Mouse (Mus musculus) midbrain, embryonic 12.5 days (tissue): Measurements from ENCODE around the gene Tle6. TPM values are rescaled to one million over a fixed set of nuclear protein-coding genes. Genes with fewer than 3 reads are reported as not detected.

ENCODE experiments used
- ATAC-seq: fragments of 200-750 bp; cut with Nextera tagmentation; 2 replicates; pipeline ENCODE4 v1.8.0; 2017; ENCODE audit warnings: low read depth, moderate TSS enrichment, moderate library complexity; ENCODE audit not compliant: low FRiP score
- H3K27ac ChIP-seq: fragments of 300-500 bp; sonication (generic); replicated peaks from 2 replicates; pipeline ENCODE4 v1.5.1; 2016; ENCODE audit warnings: mild to moderate bottlenecking
- H3K27me3 ChIP-seq: fragments of 300-500 bp; sonication (generic); 2 replicates; pipeline ENCODE4 v1.6.1; 2016; ENCODE audit warnings: mild to moderate bottlenecking
- H3K36me3 ChIP-seq: fragments of 300-500 bp; sonication (generic); 2 replicates; pipeline ENCODE4 v1.6.1; 2016
- H3K4me1 ChIP-seq: fragments of 300-500 bp; sonication (generic); 2 replicates; pipeline ENCODE4 v1.6.1; 2016
- H3K4me2 ChIP-seq: fragments of 300-500 bp; sonication (generic); replicated peaks from 2 replicates; pipeline ENCODE4 v1.6.1; 2016; ENCODE audit warnings: mild to moderate bottlenecking, moderate library complexity
- H3K4me3 ChIP-seq: fragments of 300-500 bp; sonication (generic); 2 replicates; pipeline ENCODE4 v1.5.1; 2016; ENCODE audit warnings: mild to moderate bottlenecking
- H3K9ac ChIP-seq: fragments of 300-500 bp; sonication (generic); replicated peaks from 2 replicates; pipeline ENCODE4 v1.6.1; 2016; ENCODE audit warnings: mild to moderate bottlenecking, moderate library complexity
- H3K9me3 ChIP-seq: fragments of 300-500 bp; sonication (generic); 2 replicates; pipeline ENCODE4 v1.6.1; 2016; ENCODE audit warnings: mild to moderate bottlenecking
- WGBS: fragments of 180-500 bp; shearing (Covaris S2); methylation state at CpG from one replicate; pipeline ENCODE4 v1.1.7; 2016; 5-methylcytosine and 5-hydroxymethylcytosine counted together
- polyA plus RNA-seq: library from polyadenylated mRNA; unstranded; fragments of >200 nt; fragmentation: Nextera tagmentation; extraction: Ambion mirVana; gene quantifications from 2 replicates; pipeline ENCODE4 v1.2.1, GENCODE M21; 2016

Tle6 gene
- polyA plus RNA-seq, 1 experiment from 2014 or later = 5.1 TPM

- no peak for ATAC-seq
- Histone ChIP-seq H3K27me3 (peaks cover 93% of the 10 kb centered on the region), H3K4me1 (peaks cover 21% of the 10 kb centered on the region), H3K27ac (no peak overlapping the region), H3K9me3 (no peaks in the 10 kb centered on the region), H3K4me3 (no peak overlapping the region), H3K4me2 (no peak overlapping the region), H3K9ac (no peak overlapping the region), H3K36me3 (no peaks in the 10 kb centered on the region)
- WGBS = 79% methylated on average over 4 of the region's 4 CpGs
Observed at GRCm38 (mm10) chr10:81579967-81580366, 20.9 kb downstream of the Tle6 start.

GRCm38 (mm10) chr10:81575695-81576094 lies 25.2 kb downstream of the Tle6 start:
- WGBS = 2% methylated on average over 6 of the region's 6 CpGs
- no peak for ATAC-seq
- peak overlapping the region; percentile 43; the same call in 1 of the 2 replicates for H3K27ac ChIP-seq
- H3K4me3 ChIP-seq = peak overlapping the region; percentile 47
- H3K4me1 ChIP-seq = peaks cover 45% of the 10 kb centered on the region
- no peaks in the 10 kb centered on the region for H3K9me3 ChIP-seq
- no peaks in the 10 kb centered on the region for H3K36me3 ChIP-seq
- H3K4me2 ChIP-seq = peak overlapping the region; percentile 63
- H3K27me3 ChIP-seq = peaks cover 87% of the 10 kb centered on the region
- peak overlapping the region; percentile 52 for H3K9ac ChIP-seq

GRCm38 (mm10) chr10:81575208-81575631 lies 25.7 kb downstream of the Tle6 start:
- Histone ChIP-seq H3K27ac (peak overlapping the region; percentile 43), H3K4me3 (peak overlapping the region; percentile 47), H3K36me3 (no peaks in the 10 kb centered on the region), H3K27me3 (peaks cover 82% of the 10 kb centered on the region), H3K9me3 (no peaks in the 10 kb centered on the region), H3K9ac (peak overlapping the region; percentile 52), H3K4me1 (peaks cover 50% of the 10 kb centered on the region), H3K4me2 (peak overlapping the region; percentile 63)
- ATAC-seq = peak; percentile 13; the same call in 1 of the 2 replicates
- under 1% methylated on average over 30 of the region's 30 CpGs for WGBS

DNA sequence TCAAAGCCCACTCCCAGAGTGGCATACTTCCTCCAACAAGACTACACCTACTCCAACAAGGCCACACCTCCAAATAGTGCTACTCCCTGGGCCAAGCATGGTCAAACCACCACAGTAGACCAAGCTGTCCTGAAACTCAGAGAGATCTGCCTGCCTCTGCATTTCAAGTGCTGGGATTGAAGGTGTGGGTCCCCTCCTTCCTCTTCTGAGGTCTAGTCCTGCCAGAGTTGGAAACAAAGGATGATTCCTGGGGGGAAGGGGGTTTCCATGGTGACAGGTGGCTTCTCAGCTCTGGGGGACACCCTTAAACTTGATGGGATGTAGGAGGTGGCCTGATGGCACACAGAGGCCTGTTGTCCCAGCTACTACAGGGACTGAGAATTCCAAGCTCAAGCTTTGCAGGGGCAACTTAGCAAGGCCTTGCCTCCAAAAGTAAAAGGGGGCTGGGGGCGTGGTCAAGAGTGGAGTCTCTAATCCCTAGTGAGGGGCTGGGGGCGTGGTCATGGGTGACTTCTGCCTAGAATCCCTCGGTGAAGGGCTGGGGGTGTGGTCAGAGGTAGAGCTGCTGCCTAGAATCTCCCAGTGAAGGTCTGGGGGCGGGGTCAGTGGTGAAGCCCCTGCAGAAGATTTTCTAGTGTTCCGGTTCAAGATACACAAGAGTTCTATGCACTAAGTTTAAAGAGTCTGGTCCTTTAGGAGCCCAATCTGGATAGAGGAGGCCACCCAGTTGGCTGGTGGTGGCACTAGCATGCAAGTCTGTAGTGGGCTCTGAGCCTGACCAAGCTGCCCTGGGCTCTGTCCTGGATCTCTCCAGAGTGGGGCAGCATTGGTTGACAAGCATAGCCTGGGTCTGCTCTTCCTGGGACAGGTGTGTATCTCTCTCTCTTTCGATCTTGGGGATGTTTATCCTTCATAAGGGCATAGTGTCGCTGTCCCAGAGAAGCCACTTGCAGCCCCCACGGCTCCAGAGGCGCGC lies 26.5 kb downstream of the Tle6 start, which contains the start of gene Tle2:
Gene Tle2, plus strand, starts transcription at position 481 of the 976 bp plus-strand sequence.
- peak within 1 kb of the TSS; percentile 52 for H3K9ac ChIP-seq
- no peaks in the 10 kb centered on the region for H3K9me3 ChIP-seq
- WGBS = 18% methylated on average over 10 of the region's 10 CpGs
- peak within 1 kb of the TSS; percentile 63 for H3K4me2 ChIP-seq
- H3K4me1 ChIP-seq = peaks cover 58% of the 10 kb centered on the region
- peak within 1 kb of the TSS; percentile 43 for H3K27ac ChIP-seq
- H3K4me3 ChIP-seq = peak within 1 kb of the TSS; percentile 47
- no peak for ATAC-seq
- no peaks in the 10 kb centered on the region for H3K36me3 ChIP-seq
- H3K27me3 ChIP-seq = peaks cover 78% of the 10 kb centered on the region

DNA sequence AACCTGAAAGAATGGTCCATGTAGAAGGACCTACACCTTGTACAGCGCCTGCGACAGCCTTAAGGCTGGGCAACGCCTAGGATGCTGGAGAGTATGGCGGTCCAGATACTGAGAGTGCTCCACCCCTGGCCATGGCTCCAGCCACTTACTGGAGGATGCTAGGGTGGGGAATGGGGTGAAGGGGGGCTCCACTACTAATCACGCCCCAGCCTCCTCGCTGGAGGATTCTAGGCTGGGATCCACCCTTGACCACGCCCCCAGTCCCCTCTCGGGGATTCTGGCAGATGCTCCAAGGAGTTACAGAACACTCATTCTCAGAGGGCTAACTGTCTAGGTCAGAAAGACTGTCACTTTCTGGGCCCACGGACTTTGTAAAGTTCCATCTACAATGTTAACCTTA lies 27.9 kb downstream of the Tle6 start:
- WGBS = 14% methylated on average over 8 of the region's 9 CpGs
- H3K4me3 ChIP-seq = no peak overlapping the region
- ATAC-seq = no peak

GRCm38 (mm10) chr10:81572133-81572671 lies 28.7 kb downstream of the Tle6 start:
- H3K27ac ChIP-seq = peak overlapping the region; percentile 77
- ATAC-seq = no peak; the same call in 1 of the 2 replicates

More for the DNA sequence above, 27.9 kb downstream of the Tle6 start:
- H3K27ac ChIP-seq = no peak overlapping the region
- H3K27me3 ChIP-seq = peaks cover 70% of the 10 kb centered on the region
- H3K4me1 ChIP-seq = peaks cover 72% of the 10 kb centered on the region
- no peak overlapping the region for H3K9ac ChIP-seq
- 0 out of 2 replicates have a peak overlapping the region, but pooled peaks have one; percentile 45 for H3K4me2 ChIP-seq
- no peaks in the 10 kb centered on the region for H3K36me3 ChIP-seq
- no peaks in the 10 kb centered on the region for H3K9me3 ChIP-seq

DNA sequence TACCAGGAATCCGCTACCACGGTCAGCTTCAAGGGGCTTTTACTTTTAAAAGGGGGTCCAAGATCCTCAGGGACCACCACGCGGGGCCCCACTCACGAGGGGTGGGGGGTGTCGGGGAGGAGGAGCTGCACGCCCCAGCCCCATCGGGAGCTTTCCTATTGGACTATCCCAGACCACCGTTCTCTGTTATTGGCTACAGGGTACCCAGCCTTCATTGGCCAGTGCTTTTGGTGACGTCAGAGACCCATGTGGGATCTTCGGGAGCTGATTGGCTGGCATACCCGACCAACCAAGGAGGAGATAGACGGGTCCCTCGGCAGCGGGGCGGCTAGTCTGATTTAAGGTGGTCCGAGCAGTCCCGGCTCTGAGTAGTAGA lies 29.4 kb downstream of the Tle6 start:
- no peak overlapping the region for H3K9ac ChIP-seq
- H3K27ac ChIP-seq = peak overlapping the region; percentile 77
- no peaks in the 10 kb centered on the region for H3K9me3 ChIP-seq
- H3K36me3 ChIP-seq = 0 out of 2 replicates have a peak, but pooled peaks cover under 1% of the 10 kb centered on the region
- peak overlapping the region; percentile 64 for H3K4me2 ChIP-seq
- 0% methylated on average over 18 of the region's 18 CpGs for WGBS
- H3K27me3 ChIP-seq = peaks cover 69% of the 10 kb centered on the region
- H3K4me1 ChIP-seq = peaks cover 78% of the 10 kb centered on the region
- peak; percentile 86 for ATAC-seq
- peak overlapping the region; percentile 36 for H3K4me3 ChIP-seq

More at GRCm38 (mm10) chr10:81572133-81572671, 28.7 kb downstream of the Tle6 start:
- no peak overlapping the region; the same call in 1 of the 2 replicates for H3K9ac ChIP-seq
- 2% methylated on average over 9 of the region's 9 CpGs for WGBS
- no peaks in the 10 kb centered on the region for H3K9me3 ChIP-seq
- H3K4me2 ChIP-seq = peak overlapping the region; percentile 45
- peaks cover 69% of the 10 kb centered on the region for H3K27me3 ChIP-seq
- no peaks in the 10 kb centered on the region for H3K36me3 ChIP-seq
- H3K4me1 ChIP-seq = peaks cover 78% of the 10 kb centered on the region
- H3K4me3 ChIP-seq = 0 out of 2 replicates have a peak overlapping the region, but pooled peaks have one; percentile 17

DNA sequence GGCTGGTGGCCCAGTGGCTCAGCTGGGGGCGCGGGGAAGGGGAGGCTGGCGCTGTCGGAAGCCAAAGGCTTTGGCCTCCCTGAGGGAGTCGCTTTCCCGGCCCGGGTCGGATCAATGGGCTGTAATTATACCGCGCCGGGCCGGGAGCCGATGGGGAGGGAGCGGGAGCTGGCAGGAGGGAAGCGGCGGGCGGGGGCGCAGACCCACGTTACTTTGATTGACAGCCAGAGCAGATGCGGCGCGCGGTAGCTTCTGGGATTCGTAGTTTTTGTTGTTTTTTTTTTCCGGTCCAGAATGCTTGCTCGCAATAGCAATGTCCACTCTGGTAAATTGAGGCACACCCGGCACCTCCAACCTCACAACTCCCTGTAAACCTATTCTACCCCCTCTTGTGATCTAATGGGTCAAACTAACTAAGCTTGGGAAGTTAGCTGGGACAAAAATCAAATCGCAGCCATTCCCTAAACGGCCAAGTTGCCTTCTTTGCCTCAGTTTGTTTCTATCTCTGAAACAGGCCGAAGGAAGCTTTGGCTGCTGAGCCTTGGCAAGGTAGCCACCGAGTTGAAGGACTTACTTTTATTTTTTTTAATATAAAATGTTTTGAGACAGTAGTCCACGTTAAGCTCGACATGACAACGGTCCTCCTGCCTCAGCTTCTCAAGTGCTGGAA lies 29.9 kb downstream of the Tle6 start:
- Histone ChIP-seq H3K36me3 (peaks cover 6% of the 10 kb centered on the region), H3K4me3 (peak overlapping the region; percentile 36), H3K27me3 (peaks cover 69% of the 10 kb centered on the region), H3K4me1 (peaks cover 76% of the 10 kb centered on the region), H3K9ac (no peak overlapping the region), H3K4me2 (peak overlapping the region; percentile 64), H3K27ac (peak overlapping the region; percentile 86), H3K9me3 (no peaks in the 10 kb centered on the region)
- under 1% methylated on average over 34 of the region's 34 CpGs for WGBS
- ATAC-seq = peak; percentile 75

DNA sequence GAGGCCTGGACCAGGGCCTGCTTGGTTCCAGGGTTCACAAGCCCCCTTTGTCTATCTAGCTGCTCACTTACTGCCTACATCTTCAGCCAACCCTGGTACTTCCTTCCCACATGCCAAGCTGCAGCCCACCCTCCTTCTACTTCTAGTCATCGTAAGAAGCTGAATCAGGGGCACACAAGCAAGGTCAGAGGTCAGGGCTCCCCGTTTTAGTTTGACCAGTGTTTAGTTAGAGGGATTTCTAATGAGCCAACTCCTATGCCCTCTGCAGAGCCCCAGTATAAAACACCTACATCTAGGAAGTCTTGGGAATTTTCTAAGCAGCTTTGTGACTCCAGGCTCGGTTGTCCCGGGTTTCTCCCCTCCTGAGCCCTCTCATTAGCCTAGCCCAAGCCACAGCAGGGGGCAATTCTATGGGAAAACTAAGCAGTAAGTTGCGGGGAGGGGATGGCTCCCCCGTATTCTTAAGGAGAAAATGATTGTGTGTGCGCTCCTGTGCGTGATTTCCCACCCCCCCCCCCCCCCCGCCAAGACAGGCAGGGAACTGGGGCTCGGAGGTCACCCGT lies 30.6 kb downstream of the Tle6 start:
- peak overlapping the region; percentile 64 for H3K4me2 ChIP-seq
- peaks cover 12% of the 10 kb centered on the region for H3K36me3 ChIP-seq
- peak overlapping the region; percentile 36; the same call in 1 of the 2 replicates for H3K4me3 ChIP-seq
- peaks cover 72% of the 10 kb centered on the region for H3K4me1 ChIP-seq
- no peak overlapping the region for H3K9ac ChIP-seq
- H3K27me3 ChIP-seq = peaks cover 69% of the 10 kb centered on the region
- 0% methylated on average over 8 of the region's 11 CpGs for WGBS
- no peaks in the 10 kb centered on the region for H3K9me3 ChIP-seq
- peak; percentile 20 for ATAC-seq
- peak overlapping the region; percentile 86 for H3K27ac ChIP-seq

- Histone ChIP-seq H3K27ac (peak overlapping the region; percentile 86), H3K9me3 (no peaks in the 10 kb centered on the region), H3K4me2 (peak overlapping the region; percentile 64; the same call in 1 of the 2 replicates), H3K9ac (no peak overlapping the region), H3K4me3 (no peak overlapping the region), H3K27me3 (peaks cover 72% of the 10 kb centered on the region), H3K4me1 (peaks cover 70% of the 10 kb centered on the region), H3K36me3 (peaks cover 19% of the 10 kb centered on the region)
- WGBS = 35% methylated on average over 9 of the region's 9 CpGs
- no peak for ATAC-seq
Observed at GRCm38 (mm10) chr10:81569507-81570237, 31.2 kb downstream of the Tle6 start.
